Mouse (Mus musculus): ENCODE measurements around the gene Nek8. TPM values are rescaled to one million over a fixed set of nuclear protein-coding genes. Genes with fewer than 3 reads are reported as not detected.

The Nek8 gene
- 8.4 TPM for total RNA-seq (2023)

GRCm38 (mm10) chr11:78176402-78176862 is at the start of gene Nek8, which contains the start of gene Tlcd1:
Gene Nek8 (minus strand): TSS chr11:78176675.
Gene Tlcd1 (plus strand): TSS chr11:78176711.

GRCm38 (mm10) chr11:78193113-78193512 is 16.6 kb upstream of the Nek8 start, which contains the start of gene Proca1:
Gene Proca1 (plus strand): TSS chr11:78193392.

DNA sequence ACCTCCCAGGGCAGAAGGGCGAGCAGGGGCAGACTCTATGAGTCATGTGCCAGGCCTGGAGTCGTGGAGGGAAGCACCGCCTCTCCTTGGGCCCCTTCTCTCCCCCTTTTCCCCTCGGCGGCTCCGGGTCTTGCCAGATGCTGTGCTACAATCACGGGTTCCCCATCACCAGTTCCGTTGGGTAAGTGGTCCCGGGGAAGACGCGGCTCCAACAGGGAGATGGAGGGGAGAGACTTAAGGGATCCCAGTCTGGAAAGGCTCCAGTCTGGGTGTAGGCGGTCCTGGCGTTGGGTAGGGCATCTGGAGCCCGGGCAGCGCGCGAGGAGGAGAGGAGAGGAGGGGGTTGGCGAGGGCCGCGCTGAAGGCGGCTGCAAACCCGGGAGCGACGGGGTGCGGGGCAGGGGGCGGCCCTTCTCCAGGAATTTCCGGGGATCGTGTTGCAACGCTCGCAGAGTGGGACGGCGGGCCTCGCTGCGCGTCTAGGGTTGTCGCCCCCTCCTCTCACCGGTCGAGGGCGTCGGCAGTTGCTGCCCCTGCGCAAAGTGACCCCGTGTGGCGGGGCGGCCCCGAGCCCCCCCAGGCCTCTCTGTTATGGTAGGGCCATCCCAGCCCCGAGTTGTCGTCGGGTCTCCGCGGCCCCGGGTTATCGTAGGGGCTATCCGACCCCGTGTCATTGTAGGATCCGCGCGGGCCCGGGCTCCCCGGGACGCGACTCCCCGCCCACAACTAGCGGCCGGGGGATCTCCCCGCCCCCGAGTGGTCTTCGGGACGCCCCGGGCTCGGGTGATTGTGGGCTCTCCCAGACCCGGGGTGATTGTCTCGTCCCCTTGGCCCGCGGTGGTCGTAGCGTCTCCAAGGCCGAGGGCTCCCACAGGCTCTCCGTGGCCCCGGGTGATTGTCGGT is 12.1 kb upstream of the Nek8 start, which contains the start of gene Rab34:
Gene Rab34 (plus strand): TSS at position 100 of the 903 bp plus-strand sequence.

DNA sequence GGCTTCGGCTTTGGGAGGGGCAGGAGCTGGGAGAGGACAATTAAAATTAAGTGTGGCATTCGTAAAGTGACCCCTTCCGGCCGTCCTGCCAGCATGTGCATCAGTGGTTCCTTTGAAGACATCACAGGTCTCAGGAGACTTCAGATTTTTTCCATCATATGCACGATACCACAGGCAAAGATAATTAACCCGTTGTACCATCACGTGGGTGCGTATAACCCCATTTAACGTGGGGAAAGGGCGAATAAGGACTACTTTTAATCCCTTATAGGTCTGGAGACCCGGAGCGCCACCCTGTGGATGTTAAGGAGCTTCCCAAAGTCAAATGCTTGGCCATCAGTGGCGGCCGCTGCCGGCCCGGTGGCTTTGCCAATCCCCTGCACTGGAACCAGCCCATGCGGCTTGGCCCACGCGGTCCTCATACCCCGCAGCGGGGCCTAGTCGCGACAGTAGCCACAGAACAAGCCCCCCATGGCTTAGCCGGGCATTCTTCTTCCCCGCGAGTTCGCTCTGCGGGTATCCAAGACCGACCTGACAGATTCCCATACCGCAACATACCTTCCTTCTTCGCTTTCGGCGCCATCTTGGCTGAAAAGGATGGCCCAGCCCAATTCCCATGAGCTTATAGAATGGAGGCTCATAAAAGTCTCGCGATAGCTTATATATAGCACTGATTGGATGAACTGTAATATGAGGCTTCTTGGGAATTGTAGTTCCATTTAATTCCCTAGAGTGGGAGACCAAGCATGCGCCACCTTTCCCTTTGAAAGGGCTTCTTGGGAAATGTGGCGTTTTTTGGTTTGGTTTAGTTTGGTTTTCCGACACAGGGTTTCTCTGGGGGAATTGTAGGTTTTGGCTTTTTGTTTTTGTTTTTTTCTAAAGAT is 6.7 kb upstream of the Nek8 start, which contains the start of gene Rpl23a:
Gene Rpl23a (minus strand): TSS at position 624 of the 884 bp plus-strand sequence.

GRCm38 (mm10) chr11:78164924-78165760 is 11.3 kb downstream of the Nek8 start, which contains the start of gene Traf4:
Gene Traf4 (minus strand): TSS chr11:78165589.

Other genes starting within 250 kb of the Nek8 start
- gene Sez6, start 245.9 kb downstream of the Nek8 start, total RNA-seq (2023) = not detected
- gene Phf12, start 193.9 kb downstream of the Nek8 start, total RNA-seq (2023) = 117 TPM
- 3.7 TPM for gene Dhrs13, start 144.4 kb downstream of the Nek8 start, total RNA-seq (2023)
- 30.3 TPM for gene Flot2, start 138.7 kb downstream of the Nek8 start, total RNA-seq (2023)
- 27.5 TPM for gene Eral1, start 96.3 kb downstream of the Nek8 start, total RNA-seq (2023)
- 20.5 TPM for gene Fam222b, start 82.0 kb downstream of the Nek8 start, total RNA-seq (2023)
- gene Traf4, start 11.1 kb downstream of the Nek8 start, total RNA-seq (2023) = 41.8 TPM
- gene Tlcd1, start within 50 bp of the Nek8 start, total RNA-seq (2023) = 6.9 TPM
- gene Rpl23a, start 6.9 kb upstream of the Nek8 start, total RNA-seq (2023) = 3,334 TPM
- 3.3 TPM for gene Rab34, start 11.8 kb upstream of the Nek8 start, total RNA-seq (2023)
- gene Proca1, start 16.7 kb upstream of the Nek8 start, total RNA-seq (2023) = not detected
- gene Sdf2, start 69.1 kb upstream of the Nek8 start, total RNA-seq (2023) = 40.3 TPM
- gene Supt6, start 69.3 kb upstream of the Nek8 start, total RNA-seq (2023) = 91.0 TPM
- 98.7 TPM for gene 2610507B11Rik, start 85.1 kb upstream of the Nek8 start, total RNA-seq (2023)
- 0.35 TPM for gene BC030499, start 114.2 kb upstream of the Nek8 start, total RNA-seq (2023)
- gene Spag5, start 124.9 kb upstream of the Nek8 start, total RNA-seq (2023) = 3.8 TPM
- 12.0 TPM for gene Aldoc, start 146.3 kb upstream of the Nek8 start, total RNA-seq (2023)
- gene Pigs, start 151.7 kb upstream of the Nek8 start, total RNA-seq (2023) = 38.7 TPM
- 13.8 TPM for gene Unc119, start 166.8 kb upstream of the Nek8 start, total RNA-seq (2023)
- not detected for gene Foxn1, start 209.9 kb upstream of the Nek8 start, total RNA-seq (2023)
- gene Slc13a2, start 245.5 kb upstream of the Nek8 start, total RNA-seq (2023) = not detected

Measured in CD4-positive naive resting alpha-beta T cell, adult 76 days (primary cell).